Mouse (Mus musculus) kidney, postnatal 36 days (tissue): Measurements from ENCODE around the gene Tmem200b.

Source experiments
- DNase-seq, 2 experiments: peaks; one replicate each; pipeline ENCODE4 v3.0.0; 2021 to 2022; ENCODE audit warnings: mixed read lengths in 2 of 2

Gene Tmem200b

DNA sequence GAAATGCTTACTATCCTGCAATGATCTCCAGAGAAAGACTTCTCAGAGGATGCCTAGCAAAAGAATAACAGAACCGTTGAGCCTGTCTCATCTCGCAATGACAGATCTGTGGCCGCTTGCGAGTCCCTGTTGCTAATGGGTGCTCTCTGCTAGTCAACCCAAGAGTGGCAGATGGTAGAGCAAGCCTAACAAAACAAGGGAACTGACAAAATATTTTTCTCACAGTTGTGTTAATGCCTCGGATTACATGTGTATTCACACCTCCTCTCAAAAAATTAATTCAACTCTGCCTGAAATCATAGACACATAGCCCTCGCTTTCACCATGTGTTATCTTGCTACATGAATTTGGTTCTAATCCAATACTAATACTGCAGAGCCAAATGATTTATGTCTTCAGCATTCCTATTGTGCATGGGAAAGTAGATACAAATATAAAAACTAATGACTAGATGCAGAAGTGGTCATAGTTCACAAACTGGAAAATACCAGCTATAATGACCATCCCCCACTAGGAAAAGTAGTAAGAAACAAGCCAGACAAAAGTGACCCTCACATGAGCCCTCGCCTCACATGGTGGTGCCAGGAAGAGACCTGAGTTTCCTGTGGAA is 48.8 kb downstream of the Tmem200b start:
- DNase-seq = peak in 1 of 2 experiments; percentile 9
